ENCODE assay signal across 9 mouse cellular contexts in genomic region chr5:77400151-77400550, GRCm38 (mm10). TPM values are rescaled to one million over a fixed set of nuclear protein-coding genes. Genes with fewer than 3 reads are reported as not detected.
DNase-seq lines count a peak whose midpoint lies in the region; ATAC-seq and TF ChIP-seq lines count a peak whose summit lies in the region.
"Had no signal": no experiment of that assay in that cellular context is flagged by ENCODE, and none has a peak within 500 bp of the region (broad histone marks: within the 10 kb centered on the region; RNA-seq: fewer than 3 reads in every experiment).

No protein-coding gene starts in this region.

- H3K27me3 ChIP-seq in lung, embryonic 15.5 days: no peaks in the 10 kb centered on the region
- no peaks in the 10 kb centered on the region for H3K27me3 ChIP-seq in kidney, embryonic 16.5 days (ENCODE audit: insufficient read depth, low read length)
- H3K27me3 ChIP-seq in stomach, postnatal 0 days (ENCODE audit: control insufficient read depth, insufficient read depth, low read length): no peaks in the 10 kb centered on the region
- H3K27me3 ChIP-seq in forebrain, embryonic 16.5 days (replicated peaks; ENCODE audit: control insufficient read depth, insufficient read depth, low read length): 0 out of 2 replicates have a peak, but pooled peaks cover 3% of the 10 kb centered on the region
- H3K27me3 ChIP-seq in midbrain, embryonic 11.5 days (ENCODE audit: control insufficient read depth, insufficient read depth, low read length): no peaks in the 10 kb centered on the region

- H3K27ac ChIP-seq in lung, embryonic 15.5 days: 0 out of 2 replicates have a peak overlapping the region, but pooled peaks have one; percentile 27
- peak overlapping the region; percentile 45 for H3K27ac ChIP-seq in kidney, embryonic 16.5 days (ENCODE audit: low read length)
- H3K27ac ChIP-seq in stomach, postnatal 0 days (replicated peaks): peak overlapping the region; percentile 81
- no peak overlapping the region for H3K27ac ChIP-seq in forebrain, embryonic 16.5 days (ENCODE audit: low read length)
- no peak overlapping the region for H3K27ac ChIP-seq in midbrain, embryonic 11.5 days (ENCODE audit: low read depth, low read length)
- H3K27ac ChIP-seq: forebrain, embryonic 10.5 days; limb, embryonic 13.5 days had no signal

- no peaks in the 10 kb centered on the region for H3K9me3 ChIP-seq in lung, embryonic 15.5 days
- no peaks in the 10 kb centered on the region for H3K9me3 ChIP-seq in kidney, embryonic 16.5 days (ENCODE audit: low read length)
- no peaks in the 10 kb centered on the region for H3K9me3 ChIP-seq in stomach, postnatal 0 days (ENCODE audit: control insufficient read depth, low read length)
- H3K9me3 ChIP-seq in forebrain, embryonic 16.5 days (ENCODE audit: control insufficient read depth, low read length): no peaks in the 10 kb centered on the region
- no peaks in the 10 kb centered on the region for H3K9me3 ChIP-seq in midbrain, embryonic 11.5 days (ENCODE audit: control insufficient read depth, low read length)
- H3K9me3 ChIP-seq: forebrain, embryonic 10.5 days; limb, embryonic 13.5 days had no signal

- no peaks in the 10 kb centered on the region for H3K36me3 ChIP-seq in lung, embryonic 15.5 days
- H3K36me3 ChIP-seq in kidney, embryonic 16.5 days (ENCODE audit: insufficient read depth, low read length): no peaks in the 10 kb centered on the region
- H3K36me3 ChIP-seq in stomach, postnatal 0 days (ENCODE audit: control insufficient read depth, insufficient read depth, low read length): no peaks in the 10 kb centered on the region; the same call in 1 of the 2 replicates
- H3K36me3 ChIP-seq in forebrain, embryonic 16.5 days (ENCODE audit: control insufficient read depth, insufficient read depth): no peaks in the 10 kb centered on the region
- no peaks in the 10 kb centered on the region for H3K36me3 ChIP-seq in midbrain, embryonic 11.5 days (ENCODE audit: control insufficient read depth, insufficient read depth, low read length)
- H3K36me3 ChIP-seq: forebrain, embryonic 10.5 days; limb, embryonic 13.5 days had no signal

- TF ChIP-seq EP300 in stomach, postnatal 0 days (optimal IDR thresholded peaks at IDR 0.05): no peak

- H3K9ac ChIP-seq in lung, embryonic 15.5 days: no peak overlapping the region
- no peak overlapping the region for H3K9ac ChIP-seq in kidney, embryonic 16.5 days (replicated peaks; ENCODE audit: low read length)
- no peak overlapping the region for H3K9ac ChIP-seq in stomach, postnatal 0 days (ENCODE audit: low read length)
- no peak overlapping the region for H3K9ac ChIP-seq in forebrain, embryonic 16.5 days (replicated peaks; ENCODE audit: low read depth, low read length)
- H3K9ac ChIP-seq in midbrain, embryonic 11.5 days (ENCODE audit: low read length): no peak overlapping the region
- H3K9ac ChIP-seq: limb, embryonic 13.5 days had no signal

- no peak overlapping the region for H3K4me3 ChIP-seq in lung, embryonic 15.5 days
- no peak overlapping the region for H3K4me3 ChIP-seq in kidney, embryonic 16.5 days (ENCODE audit: low read length)
- H3K4me3 ChIP-seq in stomach, postnatal 0 days (ENCODE audit: low read depth, low read length): no peak overlapping the region
- no peak overlapping the region for H3K4me3 ChIP-seq in forebrain, embryonic 16.5 days (replicated peaks; ENCODE audit: low read length)
- no peak overlapping the region for H3K4me3 ChIP-seq in midbrain, embryonic 11.5 days (ENCODE audit: low read depth, low read length)
- H3K4me3 ChIP-seq: forebrain, embryonic 10.5 days; limb, embryonic 13.5 days had no signal

- H3K4me2 ChIP-seq in lung, embryonic 15.5 days: no peak overlapping the region
- no peak overlapping the region for H3K4me2 ChIP-seq in kidney, embryonic 16.5 days (replicated peaks; ENCODE audit: low read depth, low read length)
- no peak overlapping the region for H3K4me2 ChIP-seq in stomach, postnatal 0 days (replicated peaks; ENCODE audit: low read depth)
- H3K4me2 ChIP-seq in forebrain, embryonic 16.5 days (ENCODE audit: low read length): no peak overlapping the region
- H3K4me2 ChIP-seq in midbrain, embryonic 11.5 days: no peak overlapping the region
- H3K4me2 ChIP-seq: limb, embryonic 13.5 days had no signal

- peaks cover 49% of the 10 kb centered on the region for H3K4me1 ChIP-seq in lung, embryonic 15.5 days
- peaks cover 55% of the 10 kb centered on the region for H3K4me1 ChIP-seq in kidney, embryonic 16.5 days (ENCODE audit: insufficient read depth, low read length)
- H3K4me1 ChIP-seq in stomach, postnatal 0 days (replicated peaks; ENCODE audit: control insufficient read depth, insufficient read depth): peaks cover 15% of the 10 kb centered on the region; the same call in 1 of the 2 replicates
- no peaks in the 10 kb centered on the region for H3K4me1 ChIP-seq in forebrain, embryonic 16.5 days (replicated peaks; ENCODE audit: control insufficient read depth, insufficient read depth, low read length)
- peaks cover 4% of the 10 kb centered on the region for H3K4me1 ChIP-seq in midbrain, embryonic 11.5 days (ENCODE audit: control insufficient read depth, insufficient read depth, low read length)

- no peak for TF ChIP-seq CTCF in stomach, postnatal 0 days (IDR thresholded peaks at IDR 0.05; ENCODE audit: low read depth)

- peak; percentile 40; the same call in 1 of the 2 replicates for ATAC-seq in lung, embryonic 15.5 days (ENCODE audit: borderline replicate concordance, extremely low read depth, low FRiP score, low TSS enrichment)
- peak; percentile 66; the same call in 1 of the 2 replicates for ATAC-seq in kidney, embryonic 16.5 days (ENCODE audit: low FRiP score, low TSS enrichment)
- peak; percentile 56; the same call in 1 of the 2 replicates for ATAC-seq in stomach, postnatal 0 days (ENCODE audit: low FRiP score, low TSS enrichment)
- no peak for ATAC-seq in forebrain, embryonic 16.5 days
- no peak for ATAC-seq in midbrain, embryonic 11.5 days (ENCODE audit: low FRiP score)

- WGBS in lung, embryonic 15.5 days: 65% methylated on average over 7 of the region's 7 CpGs
- 66% methylated on average over 7 of the region's 7 CpGs for WGBS in kidney, embryonic 16.5 days
- WGBS in stomach, postnatal 0 days: 51% methylated on average over 7 of the region's 7 CpGs
- WGBS in forebrain, embryonic 16.5 days: 73% methylated on average over 7 of the region's 7 CpGs
- 83% methylated on average over 7 of the region's 7 CpGs for WGBS in midbrain, embryonic 11.5 days

- no peak for DNase-seq in lung, postnatal 14 days
- DNase-seq in heart, adult 9 months (ENCODE audit: low spot score in 2 of 2): peak; percentile 69 to 73
- no peak for DNase-seq in stomach, postnatal 0 days (ENCODE audit: low spot score)
- no peak for DNase-seq in midbrain, embryonic 11.5 days (ENCODE audit: low spot score, missing footprints)

RNA-seq across cellular contexts. Expression of gene Igfbp7, which starts 7.7 kb away (rescaled TPM):
- 77.7 and 88.4 TPM in 2 replicates for polyA plus RNA-seq in lung, embryonic 15.5 days (2015; fragmentation: Nextera tagmentation; extraction: Ambion mirVana)
- polyA plus RNA-seq in kidney, embryonic 16.5 days (2015; fragmentation: Nextera tagmentation; extraction: Ambion mirVana): 455 and 475 TPM in 2 replicates
- polyA plus RNA-seq in stomach, postnatal 0 days (2015; fragmentation: Nextera tagmentation; extraction: Ambion mirVana): 421 and 437 TPM in 2 replicates
- polyA plus RNA-seq in forebrain, embryonic 16.5 days (2015; fragmentation: Nextera tagmentation; extraction: Ambion mirVana): 55.8 and 58.1 TPM in 2 replicates
- polyA plus RNA-seq in midbrain, embryonic 11.5 days (2014; fragmentation: Nextera tagmentation; extraction: Ambion mirVana): 25.1 and 26.8 TPM in 2 replicates

Comparison
In these comparisons a context has a peak if more than half of its experiments do, and no peak if none do; other contexts are left out.
1. ATAC-seq: peak in lung, embryonic 15.5 days (single experiment), kidney, embryonic 16.5 days (single experiment) and stomach, postnatal 0 days (single experiment); none in forebrain, embryonic 16.5 days (single experiment) and midbrain, embryonic 11.5 days (single experiment).
2. H3K27ac ChIP-seq: peak in lung, embryonic 15.5 days (single experiment), kidney, embryonic 16.5 days (single experiment) and stomach, postnatal 0 days (single experiment); none in forebrain, embryonic 16.5 days (single experiment) and midbrain, embryonic 11.5 days (single experiment).
3. DNase-seq: peak in heart, adult 9 months (2 of 2); none in lung, postnatal 14 days (single experiment), stomach, postnatal 0 days (single experiment) and midbrain, embryonic 11.5 days (single experiment).